Mouse (Mus musculus): ENCODE measurements around the gene Zkscan2. TPM values are rescaled to one million over a fixed set of nuclear protein-coding genes. Genes with fewer than 3 reads are reported as not detected.

Zkscan2 gene
- polyA plus RNA-seq, 1 experiment = 26.1 TPM

DNA sequence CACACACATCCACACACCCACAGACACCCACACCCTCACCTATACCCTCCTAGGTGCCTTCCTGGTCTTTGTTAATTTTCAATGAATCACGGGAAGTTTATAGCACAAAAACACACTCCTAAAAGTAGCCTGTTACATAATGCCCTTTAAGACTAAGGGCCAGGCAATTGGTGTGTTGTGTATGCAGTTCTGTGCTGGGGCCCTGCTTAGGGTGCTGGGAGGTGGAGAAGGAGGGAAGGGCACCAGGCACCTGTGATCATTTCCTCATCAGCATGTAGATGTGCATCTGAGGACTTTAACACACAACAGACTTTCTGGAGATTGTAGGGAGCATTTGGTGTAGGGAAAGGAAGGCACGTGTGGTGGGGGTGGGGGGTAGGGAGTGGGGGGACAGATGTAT is 51.5 kb downstream of the Zkscan2 start:
- no peak for DNase-seq (ENCODE audit: extremely low spot score in 1 of 2, low spot score in 1 of 2)

DNA sequence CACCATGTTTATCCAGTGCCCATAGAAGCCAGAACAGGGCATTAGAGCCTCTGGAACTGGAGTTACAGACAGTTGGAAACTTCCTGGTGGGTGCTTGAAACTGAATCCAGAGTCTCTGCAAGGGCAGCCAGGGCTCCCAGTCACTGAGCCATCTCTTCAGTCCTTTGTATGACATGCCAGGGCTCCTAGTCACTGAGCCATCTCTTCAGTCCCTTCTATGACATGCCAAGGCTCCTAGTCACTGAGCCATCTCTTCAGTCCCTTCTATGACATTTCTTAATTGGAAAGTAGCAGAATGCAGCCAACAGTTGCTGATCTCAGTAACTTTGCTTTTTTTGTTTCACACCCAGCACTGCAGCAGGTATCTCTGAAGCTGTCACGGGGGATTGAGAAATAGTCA is 58.2 kb downstream of the Zkscan2 start:
- DNase-seq (ENCODE audit: extremely low spot score in 1 of 2, low spot score in 1 of 2) = no peak

DNA sequence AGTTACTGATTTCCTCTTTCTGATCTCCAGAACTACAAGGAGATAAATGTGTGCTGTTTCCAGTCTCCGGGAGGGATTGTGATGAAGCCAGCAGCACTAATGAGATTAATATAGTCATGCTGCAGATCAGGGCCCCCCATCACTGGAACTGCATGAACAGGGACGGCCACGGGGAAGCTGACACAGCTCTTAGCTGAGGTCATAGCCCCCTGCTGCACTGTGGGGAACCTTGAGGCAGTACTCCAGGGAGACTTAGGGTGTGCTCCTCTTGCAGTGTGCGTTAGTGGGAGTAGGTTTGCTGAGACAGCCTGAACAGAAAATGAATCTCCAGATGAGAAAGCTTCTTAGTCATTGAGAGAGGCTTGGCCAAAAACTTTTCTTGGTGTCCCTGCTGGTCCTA is 69.0 kb downstream of the Zkscan2 start:
- no peak for DNase-seq (ENCODE audit: extremely low spot score in 1 of 2, low spot score in 1 of 2)

DNA sequence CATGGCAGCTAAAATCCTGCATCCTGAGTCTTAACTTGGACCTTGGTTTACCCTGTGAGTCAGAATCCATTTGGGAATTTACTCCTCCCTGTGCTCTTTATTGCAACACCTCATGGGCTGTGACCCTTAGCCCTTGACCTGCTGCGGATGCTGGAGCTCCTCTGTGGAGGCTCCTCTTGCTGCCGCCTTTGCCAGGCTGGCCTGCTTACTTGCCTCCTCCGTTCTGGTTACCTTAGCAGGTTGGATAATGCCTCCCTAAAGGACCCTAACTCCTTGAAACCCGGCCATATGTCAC is 69.9 kb downstream of the Zkscan2 start:
- no peak for DNase-seq (ENCODE audit: extremely low spot score in 1 of 2, low spot score in 1 of 2)

DNA sequence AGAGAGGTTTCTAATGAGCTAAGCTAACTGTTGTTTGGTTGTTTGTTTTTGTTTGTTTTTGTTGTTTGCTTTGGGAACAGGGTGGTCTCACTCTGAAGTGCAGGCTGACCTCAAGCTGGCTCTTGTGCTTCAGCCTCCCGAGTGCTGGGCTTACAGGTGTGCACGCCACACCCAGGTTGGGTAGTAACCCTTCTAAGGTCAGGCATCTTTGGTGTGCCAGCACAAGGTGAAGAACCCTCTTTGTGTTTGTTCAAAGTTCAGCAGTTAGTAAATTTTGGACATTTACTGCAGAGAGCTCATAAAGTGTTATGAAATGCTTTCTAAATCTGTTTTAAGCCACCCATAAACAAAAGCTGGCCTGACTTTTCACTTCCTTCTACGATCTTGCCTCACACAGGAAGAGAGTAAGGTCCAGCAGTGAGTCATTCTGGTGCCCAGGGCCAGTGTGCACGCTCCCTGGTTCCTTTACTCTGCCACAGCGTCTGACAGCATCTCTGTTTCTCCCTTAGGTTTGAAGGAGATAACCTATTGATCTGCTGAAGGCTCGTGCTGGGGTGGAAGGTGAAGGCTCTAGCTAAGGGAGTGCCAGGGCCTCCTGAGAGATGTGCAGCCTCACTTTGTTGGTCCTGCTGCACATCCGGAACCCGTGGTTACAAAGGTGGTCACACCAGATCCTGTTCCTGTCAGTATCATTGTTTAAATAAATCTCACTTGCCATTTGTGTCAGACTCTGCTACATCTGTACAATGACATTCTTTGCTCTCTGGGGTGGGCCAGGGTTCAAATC is 70.4 kb downstream of the Zkscan2 start:
- DNase-seq (ENCODE audit: extremely low spot score in 1 of 2, low spot score in 1 of 2) = no peak

Other genes with a start within 250 kb of the Zkscan2 start
- 87.9 and 89.4 TPM in 2 replicates for gene Lcmt1, start 130.7 kb downstream of the Zkscan2 start, polyA plus RNA-seq (2012; rRNA removed)
- gene Arhgap17, start 130.5 kb downstream of the Zkscan2 start, polyA plus RNA-seq (2012; rRNA removed) = 16.4 and 20.4 TPM in 2 replicates
- 0.32 TPM in 1 of 2 replicates, not detected in the other for gene Aqp8, start 38.2 kb downstream of the Zkscan2 start, polyA plus RNA-seq (2012; rRNA removed)